Mouse (Mus musculus) heart, postnatal 25 days (tissue): ENCODE results near the gene Gm26558. TPM values are rescaled to one million over a fixed set of nuclear protein-coding genes. Genes with fewer than 3 reads are reported as not detected.

Experiments used
- DNase-seq: peaks from one replicate; pipeline ENCODE4 v3.0.0; 2022; ENCODE audit warnings: low spot score
- intact Hi-C: fragments of 180-260 bp; cut with DNase I; formaldehyde crosslinking; loops from one replicate; pipeline ENCODE4 v1.15.1; 2025
- total RNA-seq, 2 experiments: library from RNA; stranded (reverse); gene quantifications; 2 replicates each; pipeline ENCODE4 v1.2.3; 2021

Gene Gm26558
- total RNA-seq = not detected

- intact Hi-C loops = no loop called here
- DNase-seq = no peak
These were observed at the start of gene Gm26558 for GRCm38 (mm10) chr2:70661715-70662495. TSS of gene Gm26558 (minus strand) at chr2:70662108.

GRCm38 (mm10) chr2:70710878-70711277 is 49.0 kb upstream of the Gm26558 start:
- no peak for DNase-seq
- intact Hi-C loops = no loop called here

DNA sequence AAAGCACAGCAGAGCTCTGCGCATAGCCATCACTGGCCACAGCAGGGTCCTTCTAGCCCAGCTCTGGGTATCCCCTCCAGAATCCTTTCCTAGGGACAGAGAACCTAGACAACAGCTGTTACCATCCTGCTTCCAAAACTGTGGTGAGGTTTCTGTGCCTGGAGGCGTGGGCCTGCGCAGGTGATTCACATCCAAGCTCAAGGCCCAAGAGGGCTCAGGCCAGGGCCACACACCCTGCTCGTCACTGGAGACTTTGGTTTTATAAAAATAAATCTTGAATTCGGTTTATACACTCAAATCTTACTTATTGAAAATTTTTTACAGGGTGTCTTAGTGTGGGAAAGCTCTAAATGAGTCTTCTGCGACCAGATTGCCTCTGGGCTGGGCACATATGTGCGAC is 48.3 kb upstream of the Gm26558 start:
- intact Hi-C loops = no loop called here
- no peak for DNase-seq

GRCm38 (mm10) chr2:70708986-70709730 is 47.2 kb upstream of the Gm26558 start:
- no peak for DNase-seq
- intact Hi-C loops = no loop called here

GRCm38 (mm10) chr2:70702403-70702802 is 40.5 kb upstream of the Gm26558 start:
- intact Hi-C loops = loop anchor here (5.0 kb wide), 1 partner anchor 120 kb away; no protein-coding TSS in a partner anchor
- DNase-seq = no peak

DNA sequence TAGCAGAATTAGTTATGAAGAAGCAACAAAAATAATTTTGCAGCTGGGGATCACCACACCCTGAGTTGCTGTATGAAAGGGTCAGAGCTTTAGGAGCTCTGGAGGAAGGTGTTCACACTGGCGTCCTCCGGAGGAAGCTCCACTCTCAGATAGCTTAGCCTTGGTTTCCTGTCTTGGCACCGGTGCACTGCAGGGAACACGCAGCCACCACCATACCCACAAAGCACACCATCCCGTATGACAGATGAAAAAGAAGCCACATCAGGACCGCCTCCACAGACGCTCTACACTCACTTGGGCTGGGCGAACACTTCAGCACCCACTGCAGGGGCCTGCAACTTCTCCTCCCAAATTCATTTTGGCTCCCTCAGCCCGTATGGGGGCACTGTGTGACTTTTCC is 39.7 kb upstream of the Gm26558 start:
- DNase-seq = no peak
- intact Hi-C loops = loop anchor here (5.0 kb wide), 1 partner anchor 121 kb away; no protein-coding TSS in a partner anchor

DNA sequence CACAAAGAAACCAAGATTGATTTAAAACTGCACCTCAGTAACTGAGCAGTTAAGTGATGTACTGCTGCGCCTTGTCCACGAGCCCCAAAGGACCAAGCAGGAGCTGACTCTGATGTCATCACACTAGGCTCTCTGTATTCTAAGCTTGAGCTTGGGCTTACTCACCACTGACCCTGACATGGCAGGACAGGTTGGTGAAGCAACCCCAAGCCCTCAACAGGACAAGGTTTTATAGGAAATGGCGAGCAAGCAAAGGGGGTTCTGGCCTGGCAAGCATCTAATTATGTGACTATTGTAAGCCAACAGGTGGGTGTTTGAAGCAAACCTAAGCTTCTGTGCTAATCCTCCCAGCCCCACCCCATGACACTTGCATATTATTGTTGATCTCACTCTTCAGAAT is 38.9 kb upstream of the Gm26558 start:
- no peak for DNase-seq
- intact Hi-C loops = loop anchor here (5.0 kb wide), 1 partner anchor 121 kb away; no protein-coding TSS in a partner anchor

- intact Hi-C loops = no loop called here
These were observed 33.8 kb upstream of the Gm26558 start for GRCm38 (mm10) chr2:70695712-70696111.

DNA sequence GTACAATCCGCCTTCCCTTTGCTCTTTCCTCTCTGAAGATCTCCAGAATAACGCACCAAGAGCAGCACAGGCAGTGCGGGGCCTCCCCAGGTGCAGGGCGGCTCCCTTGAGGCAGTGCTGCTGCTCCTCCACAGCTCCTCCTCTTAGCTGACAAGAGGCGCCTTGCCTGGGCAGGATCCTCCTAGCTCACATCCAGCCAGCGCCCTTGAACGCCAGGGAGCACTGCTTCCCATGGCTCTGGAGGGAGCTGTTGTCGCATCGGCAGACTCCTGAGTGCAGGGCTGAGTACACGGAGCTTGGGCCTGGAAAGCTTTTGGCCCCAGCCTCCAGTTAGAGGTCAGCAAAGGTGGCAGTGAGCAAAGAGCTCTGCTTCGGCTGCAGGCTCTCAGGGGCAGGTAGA is 28.3 kb upstream of the Gm26558 start:
- DNase-seq = no peak
- intact Hi-C loops = no loop called here

More at GRCm38 (mm10) chr2:70695712-70696111, 33.8 kb upstream of the Gm26558 start:
- DNase-seq = no peak

DNA sequence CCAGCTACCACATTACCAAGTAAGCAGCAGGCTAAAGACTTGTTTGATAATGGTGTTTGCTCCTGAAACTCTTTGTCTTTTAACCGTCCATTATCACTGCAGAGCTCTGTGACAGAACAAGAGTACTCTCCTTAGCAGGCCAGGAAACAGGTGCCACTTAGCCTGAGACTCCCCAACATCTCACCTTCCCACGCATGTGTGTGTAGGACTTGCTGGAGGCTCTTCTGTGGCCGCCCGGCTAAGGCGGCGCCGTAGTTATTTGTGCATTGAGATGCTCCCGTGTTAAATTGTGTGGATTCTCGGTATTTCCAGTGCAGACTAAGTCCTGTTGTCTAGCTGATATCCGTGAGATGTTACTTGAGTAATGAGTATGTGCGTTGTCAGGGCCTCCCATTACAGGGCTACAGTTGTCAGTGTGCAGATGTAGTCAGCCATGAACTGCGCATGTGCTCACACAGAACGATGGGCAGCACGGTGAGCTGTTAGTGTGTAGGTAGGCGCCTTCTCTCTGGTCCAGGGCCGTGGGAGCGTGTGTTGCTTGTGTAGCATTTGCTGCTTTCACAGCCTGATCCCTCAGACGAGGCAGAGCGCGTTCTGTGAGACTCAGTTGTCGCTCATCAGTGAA is 26.7 kb upstream of the Gm26558 start:
- DNase-seq = no peak
- intact Hi-C loops = no loop called here

- no peak for DNase-seq
- intact Hi-C loops = no loop called here
These were observed 20.4 kb upstream of the Gm26558 start for GRCm38 (mm10) chr2:70682324-70682723.

- DNase-seq = no peak
- intact Hi-C loops = no loop called here
These were observed 11.7 kb upstream of the Gm26558 start for GRCm38 (mm10) chr2:70673445-70674126.

DNA sequence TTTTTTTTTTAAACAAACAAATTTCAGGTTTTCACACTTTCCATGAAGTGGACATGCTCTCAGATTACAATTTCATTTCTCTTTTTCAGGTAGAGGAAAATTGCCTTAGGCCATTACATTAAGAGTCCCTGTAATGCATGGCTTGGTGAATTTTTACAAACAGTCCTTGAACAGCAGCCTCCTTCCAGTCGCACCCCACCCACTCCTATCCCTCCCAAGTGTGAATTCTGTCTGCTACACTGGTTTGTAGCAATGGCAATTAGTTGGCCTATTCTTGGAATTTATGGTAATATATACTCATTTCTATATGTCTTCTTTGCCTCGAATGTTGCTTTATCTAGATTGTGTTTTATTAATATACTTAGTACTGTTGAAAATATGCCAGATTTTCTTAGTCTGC is 10.6 kb upstream of the Gm26558 start:
- intact Hi-C loops = no loop called here
- no peak for DNase-seq

- intact Hi-C loops = no loop called here
- no peak for DNase-seq
These were observed 8.0 kb upstream of the Gm26558 start for GRCm38 (mm10) chr2:70669896-70670295.

GRCm38 (mm10) chr2:70669241-70669640 is 7.3 kb upstream of the Gm26558 start:
- intact Hi-C loops = no loop called here
- DNase-seq = no peak

DNA sequence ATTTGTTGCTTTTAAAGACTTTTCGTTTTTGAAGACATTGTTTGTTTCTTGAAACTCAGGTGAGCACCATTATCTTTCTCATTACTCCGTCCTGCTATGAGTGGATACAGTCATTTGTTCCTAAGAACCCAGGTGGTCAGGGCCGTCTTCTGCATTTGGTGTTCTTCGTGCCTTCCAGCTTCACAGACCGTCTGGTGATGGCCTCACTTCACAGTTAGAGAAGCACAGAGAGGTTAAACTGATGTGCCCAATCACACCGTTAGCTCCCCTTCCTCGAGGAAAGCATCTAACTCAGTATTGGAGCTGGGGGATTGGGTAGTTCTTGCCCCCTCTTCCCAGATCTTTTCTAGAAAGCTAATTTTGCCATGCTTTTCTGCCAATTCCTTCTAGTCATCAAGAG is 5.1 kb upstream of the Gm26558 start:
- intact Hi-C loops = no loop called here
- no peak for DNase-seq

DNA sequence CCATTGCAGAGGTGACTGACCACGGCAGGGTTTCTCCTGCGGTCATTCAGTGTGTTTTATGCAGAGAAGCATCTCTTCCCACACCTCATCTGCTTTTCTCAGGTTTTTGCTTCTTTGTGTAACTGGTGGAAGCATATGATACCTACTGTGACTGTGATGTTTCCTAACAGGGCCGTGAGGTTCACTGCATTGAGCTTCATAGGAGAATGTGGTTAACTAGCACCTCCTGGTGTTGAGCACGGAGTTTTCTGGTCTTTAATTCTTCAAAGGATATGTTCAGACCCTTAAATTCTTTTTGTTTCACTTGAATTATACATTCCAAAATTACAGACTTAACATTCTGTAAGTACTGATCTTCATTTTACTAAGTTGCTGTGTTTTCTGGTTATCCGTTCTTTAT is 1.9 kb upstream of the Gm26558 start:
- intact Hi-C loops = no loop called here
- DNase-seq = no peak

GRCm38 (mm10) chr2:70660887-70661714 is 807 bp downstream of the Gm26558 start, which contains the start of gene Gorasp2:
TSS of gene Gorasp2 (plus strand) at chr2:70661576.
- intact Hi-C loops = no loop called here

GRCm38 (mm10) chr2:70657083-70657482 is 4.8 kb downstream of the Gm26558 start:
- no peak for DNase-seq
- intact Hi-C loops = no loop called here

More at GRCm38 (mm10) chr2:70660887-70661714, 807 bp downstream of the Gm26558 start, which contains the start of gene Gorasp2:
- DNase-seq = peak; percentile 90
